Mouse (Mus musculus) gastrocnemius, adult 2 months (tissue): ENCODE data around the gene Naa60. TPM values are rescaled to one million over a fixed set of nuclear protein-coding genes. Genes with fewer than 3 reads are reported as not detected.
A peak's percentile ranks its signal among the peaks of the same experiment; 100 is the strongest.

Experiments used
- DNase-seq: peaks from one replicate; pipeline ENCODE4 v3.0.0; 2022
- H3K27ac ChIP-seq: fragments of 200-600 bp; 2 replicates; pipeline ENCODE4 v1.8.1; 2022; ENCODE audit warnings: mild to moderate bottlenecking
- H3K4me3 ChIP-seq: fragments of 200-600 bp; 2 replicates; pipeline ENCODE4 v1.8.1; 2022; ENCODE audit warnings: mild to moderate bottlenecking, moderate library complexity
- CTCF ChIP-seq: fragments of 200-600 bp; IDR thresholded peaks from 2 replicates; pipeline ENCODE4 v1.8.1; 2022; ENCODE audit warnings: antibody characterized with exemption, mild to moderate bottlenecking, moderate library complexity
- intact Hi-C: fragments of 180-260 bp; cut with DNase I; formaldehyde crosslinking; loops from one replicate; pipeline ENCODE4 v1.15.1; 2025
- total RNA-seq, 2 experiments: library from RNA; stranded (reverse); gene quantifications; 2 replicates each; pipeline ENCODE4 v1.2.3; 2021

The Naa60 gene
- total RNA-seq, 2 experiments from 2014 or later = 29.7 to 45.7 TPM

GRCm38 (mm10) chr16:3852586-3852985 is 19.6 kb upstream of the Naa60 start:
- intact Hi-C loops = no loop called here
- no peak for TF ChIP-seq CTCF

GRCm38 (mm10) chr16:3854437-3855182 is 17.6 kb upstream of the Naa60 start:
- Histone ChIP-seq H3K4me3 (no peak overlapping the region), H3K27ac (no peak overlapping the region)
- intact Hi-C loops = no loop called here
- no peak for DNase-seq
- TF ChIP-seq CTCF = no peak

More at GRCm38 (mm10) chr16:3852586-3852985, 19.6 kb upstream of the Naa60 start:
- Histone ChIP-seq H3K27ac (no peak overlapping the region), H3K4me3 (no peak overlapping the region)
- DNase-seq = no peak

- H3K27ac ChIP-seq = no peak overlapping the region
- no peak for TF ChIP-seq CTCF
- intact Hi-C loops = no loop called here
- DNase-seq = no peak
- H3K4me3 ChIP-seq = no peak overlapping the region
Observed at GRCm38 (mm10) chr16:3855776-3856175, 16.4 kb upstream of the Naa60 start.

DNA sequence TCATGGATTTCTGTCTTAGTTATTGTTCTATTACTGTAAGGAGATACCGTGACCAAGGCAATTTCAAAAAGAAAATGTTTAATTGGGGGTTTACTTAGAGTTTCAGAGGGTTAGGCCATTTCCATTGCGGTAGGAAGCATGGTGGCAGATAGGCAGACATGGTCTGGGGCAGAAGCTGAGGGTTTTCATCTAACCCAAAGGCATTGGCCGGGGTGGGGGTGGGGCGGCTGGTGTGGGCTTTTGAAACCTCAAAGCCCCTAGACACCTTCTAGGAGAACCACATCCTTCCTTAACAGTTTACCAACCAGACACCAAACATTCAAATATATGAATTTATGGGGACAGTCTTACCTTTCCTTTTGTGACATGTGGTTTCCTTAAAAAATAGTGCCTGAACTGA is 12.9 kb upstream of the Naa60 start:
- Histone ChIP-seq H3K27ac (no peak overlapping the region), H3K4me3 (no peak overlapping the region)
- TF ChIP-seq CTCF = no peak
- intact Hi-C loops = no loop called here
- DNase-seq = no peak

- intact Hi-C loops = no loop called here
- no peak for TF ChIP-seq CTCF
- no peak for DNase-seq
- Histone ChIP-seq H3K27ac (peak overlapping the region; percentile 86), H3K4me3 (peak overlapping the region; percentile 82)
Observed at GRCm38 (mm10) chr16:3871815-3872214, 360 bp upstream of the Naa60 start.

- DNase-seq = no peak
- peak overlapping the region; percentile 24; the same call in 1 of the 2 replicates for H3K27ac ChIP-seq
- intact Hi-C loops = no loop called here
- no peak for TF ChIP-seq CTCF
- H3K4me3 ChIP-seq = no peak overlapping the region
Observed at GRCm38 (mm10) chr16:3876346-3876745, 4.2 kb downstream of the Naa60 start.

DNA sequence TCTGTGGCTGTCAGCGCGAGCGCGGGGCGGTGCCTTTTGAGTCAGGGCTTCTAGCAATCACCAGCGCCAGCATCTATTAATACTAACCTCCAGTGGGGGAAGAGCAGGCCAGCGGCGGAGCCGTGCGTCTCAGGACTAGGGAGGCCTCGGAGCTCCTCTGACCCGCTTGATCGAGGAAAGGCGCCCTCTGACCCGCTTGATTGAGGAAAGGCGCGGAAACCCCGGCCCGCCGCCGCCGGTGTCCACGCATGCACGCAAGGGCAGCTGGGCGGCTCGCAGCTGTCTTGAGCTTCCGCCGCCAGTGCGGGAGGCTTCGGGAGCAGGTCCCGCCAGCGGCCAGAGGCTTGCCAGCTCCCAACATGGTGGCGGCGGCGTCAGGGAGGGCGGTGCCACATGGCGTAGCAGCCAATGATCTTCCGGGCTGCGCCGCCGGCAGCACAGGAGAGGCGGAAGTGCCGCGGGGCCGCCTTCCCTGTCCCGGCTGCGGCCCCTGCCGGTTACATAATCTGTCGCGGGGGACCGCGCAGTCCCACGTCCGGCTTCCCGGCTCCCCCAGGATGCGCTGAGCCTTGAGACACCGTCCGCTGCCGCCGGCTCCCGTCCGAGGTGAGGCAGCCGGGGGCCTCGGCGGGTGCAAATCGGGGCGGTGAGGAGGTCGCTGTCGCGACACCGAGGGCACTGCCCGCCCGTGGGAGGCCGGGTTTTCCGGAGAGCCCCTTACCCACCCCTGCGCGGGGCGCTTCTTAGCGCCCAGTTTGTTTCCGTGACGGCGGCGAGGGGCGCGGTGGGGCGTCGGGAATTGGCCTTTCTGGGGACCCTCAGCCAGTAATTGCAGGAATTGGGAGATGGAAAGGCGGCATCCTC is 12.3 kb downstream of the Naa60 start, which contains the start of the genes Zfp597 and Gm20695:
Gene Zfp597 (minus strand): TSS at position 361 of the 864 bp plus-strand sequence.
Gene Gm20695 (plus strand): TSS at position 448 of the 864 bp plus-strand sequence.
- peak within 1 kb of the TSS; percentile 99 for H3K27ac ChIP-seq
- intact Hi-C loops = loop anchor here (1.0 to 10.0 kb wide), 3 partner anchors 24 to 140 kb away; partner anchors contain the start of genes 1700037C18Rik, Cluap1, Zfp174 and Zfp263
- H3K4me3 ChIP-seq = peak within 1 kb of the TSS; percentile 89
- peak; percentile 97 for DNase-seq
- TF ChIP-seq CTCF = peak; percentile 43

GRCm38 (mm10) chr16:3885065-3885670 is 13.0 kb downstream of the Naa60 start:
- intact Hi-C loops = loop anchor here (10.0 kb wide), 1 partner anchor 140 kb away; the partner anchor contains the start of gene Zfp263
- TF ChIP-seq CTCF = no peak

DNA sequence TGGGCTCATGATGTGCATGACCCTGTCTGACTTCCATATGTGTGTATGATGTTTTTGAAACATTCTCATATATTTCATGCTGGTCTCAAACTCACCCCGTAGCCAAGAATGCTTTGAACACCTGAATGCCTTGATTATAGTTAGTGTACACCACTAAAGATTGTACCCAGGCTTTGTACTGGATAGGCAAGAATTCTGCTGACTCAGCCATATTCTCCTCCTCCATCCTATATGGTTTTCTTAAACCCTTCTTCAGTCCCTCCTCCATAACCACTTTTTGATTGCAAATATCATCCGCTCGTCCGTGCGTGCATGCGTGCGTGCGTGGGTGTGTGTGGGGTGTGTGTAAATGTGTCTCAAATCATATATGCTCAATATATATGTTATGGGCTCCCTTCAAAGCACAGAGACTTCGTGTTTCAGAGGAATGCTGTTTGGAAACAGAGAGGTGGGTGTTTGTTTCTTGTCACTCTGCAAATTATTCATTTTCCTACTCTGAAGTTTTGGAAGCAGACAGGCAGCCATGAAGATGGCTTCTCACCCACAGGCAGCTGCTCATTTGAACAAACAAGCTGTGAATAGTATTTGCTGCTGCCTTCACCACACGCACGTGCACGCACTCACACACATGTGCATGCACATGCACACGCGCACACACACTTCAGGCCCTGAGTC is 19.6 kb downstream of the Naa60 start:
- DNase-seq = no peak
- intact Hi-C loops = no loop called here
- Histone ChIP-seq H3K27ac (no peak overlapping the region), H3K4me3 (no peak overlapping the region)
- no peak for TF ChIP-seq CTCF

More at GRCm38 (mm10) chr16:3885065-3885670, 13.0 kb downstream of the Naa60 start:
- Histone ChIP-seq H3K27ac (peak overlapping the region; percentile 99), H3K4me3 (peak overlapping the region; percentile 89)
- DNase-seq = no peak

GRCm38 (mm10) chr16:3893739-3894138 is 21.6 kb downstream of the Naa60 start:
- peak overlapping the region; percentile 69 for H3K27ac ChIP-seq
- DNase-seq = no peak
- H3K4me3 ChIP-seq = no peak overlapping the region
- intact Hi-C loops = no loop called here
- no peak for TF ChIP-seq CTCF

- peak; percentile 48 for DNase-seq
- Histone ChIP-seq H3K27ac (peak overlapping the region; percentile 69), H3K4me3 (peak overlapping the region; percentile 35)
- intact Hi-C loops = no loop called here
- TF ChIP-seq CTCF = no peak
Observed at GRCm38 (mm10) chr16:3895173-3895792, 23.1 kb downstream of the Naa60 start.
